Mouse (Mus musculus): ENCODE measurements around the gene Anks4b.
A peak's percentile ranks its signal among the peaks of the same experiment; 100 is the strongest.

Anks4b gene

GRCm38 (mm10) chr7:120189369-120190149 lies 15.9 kb downstream of the Anks4b start:
- DNase-seq (ENCODE audit: low read depth): no peak

- DNase-seq (ENCODE audit: low read depth): no peak
These were observed 16.6 kb downstream of the Anks4b start for GRCm38 (mm10) chr7:120190150-120190665.

- DNase-seq (ENCODE audit: low read depth): no peak
These were observed 18.5 kb downstream of the Anks4b start for GRCm38 (mm10) chr7:120192207-120192606.

GRCm38 (mm10) chr7:120192816-120193215 lies 19.2 kb downstream of the Anks4b start:
- no peak for DNase-seq (ENCODE audit: low read depth)

- DNase-seq (ENCODE audit: low read depth): no peak
These were observed 21.5 kb downstream of the Anks4b start for GRCm38 (mm10) chr7:120195207-120195606.

- no peak for DNase-seq (ENCODE audit: low read depth)
These were observed 27.6 kb downstream of the Anks4b start for GRCm38 (mm10) chr7:120201231-120201744.

GRCm38 (mm10) chr7:120201771-120202170 lies 28.1 kb downstream of the Anks4b start, which contains the start of gene Crym:
TSS of gene Crym (minus strand) at chr7:120202111.
- DNase-seq (ENCODE audit: low read depth): no peak

GRCm38 (mm10) chr7:120203789-120204188 lies 30.1 kb downstream of the Anks4b start, which contains the start of gene Abca14:
TSS of gene Abca14 (plus strand) at chr7:120203961.
- DNase-seq (ENCODE audit: low read depth): no peak

GRCm38 (mm10) chr7:120205989-120206388 lies 32.3 kb downstream of the Anks4b start:
- DNase-seq (ENCODE audit: low read depth): peak; percentile 26

GRCm38 (mm10) chr7:120228541-120228940 lies 54.9 kb downstream of the Anks4b start:
- no peak for DNase-seq (ENCODE audit: low read depth)
